Mouse (Mus musculus): Measurements from ENCODE around the gene 4931409K22Rik. TPM values are rescaled to one million over a fixed set of nuclear protein-coding genes. Genes with fewer than 3 reads are reported as not detected.
A peak's percentile ranks its signal among the peaks of the same experiment; 100 is the strongest.

4931409K22Rik gene
- polyA plus RNA-seq, 1 experiment from 2014 or later = 0.13 TPM

GRCm38 (mm10) chr5:24536511-24536910 is 20.1 kb downstream of the 4931409K22Rik start:
- 79% methylated on average over 5 of the region's 5 CpGs for WGBS
- ATAC-seq = no peak
- H3K4me1 ChIP-seq (ENCODE audit: control insufficient read depth, insufficient read depth, low read depth, low read length) = peaks cover 4% of the 10 kb centered on the region

GRCm38 (mm10) chr5:24535731-24536130 is 20.9 kb downstream of the 4931409K22Rik start:
- no peak overlapping the region for H3K4me2 ChIP-seq (ENCODE audit: low read length)
- WGBS = 73% methylated on average over 3 of the region's 3 CpGs
- H3K4me1 ChIP-seq (ENCODE audit: control insufficient read depth, insufficient read depth, low read depth, low read length) = peaks cover 2% of the 10 kb centered on the region
- peaks cover 2% of the 10 kb centered on the region for H3K27me3 ChIP-seq (replicated peaks; ENCODE audit: control insufficient read depth, insufficient read depth, low read length)
- no peaks in the 10 kb centered on the region for H3K36me3 ChIP-seq (ENCODE audit: control insufficient read depth, insufficient read depth, low read length)
- no peak overlapping the region for H3K4me3 ChIP-seq (ENCODE audit: low read length)
- H3K27ac ChIP-seq (ENCODE audit: low read depth, low read length) = no peak overlapping the region
- no peaks in the 10 kb centered on the region for H3K9me3 ChIP-seq (ENCODE audit: control insufficient read depth, low read length)
- H3K9ac ChIP-seq (ENCODE audit: low read depth, low read length) = no peak overlapping the region
- ATAC-seq = no peak

More at GRCm38 (mm10) chr5:24536511-24536910, 20.1 kb downstream of the 4931409K22Rik start:
- Histone ChIP-seq H3K9me3 (ENCODE audit: control insufficient read depth, low read length) (no peaks in the 10 kb centered on the region), H3K9ac (ENCODE audit: low read depth, low read length) (no peak overlapping the region), H3K4me3 (ENCODE audit: low read length) (no peak overlapping the region), H3K36me3 (ENCODE audit: control insufficient read depth, insufficient read depth, low read length) (no peaks in the 10 kb centered on the region), H3K27ac (ENCODE audit: low read depth, low read length) (no peak overlapping the region), H3K4me2 (ENCODE audit: low read length) (no peak overlapping the region), H3K27me3 (replicated peaks; ENCODE audit: control insufficient read depth, insufficient read depth, low read length) (peaks cover 2% of the 10 kb centered on the region)

DNA sequence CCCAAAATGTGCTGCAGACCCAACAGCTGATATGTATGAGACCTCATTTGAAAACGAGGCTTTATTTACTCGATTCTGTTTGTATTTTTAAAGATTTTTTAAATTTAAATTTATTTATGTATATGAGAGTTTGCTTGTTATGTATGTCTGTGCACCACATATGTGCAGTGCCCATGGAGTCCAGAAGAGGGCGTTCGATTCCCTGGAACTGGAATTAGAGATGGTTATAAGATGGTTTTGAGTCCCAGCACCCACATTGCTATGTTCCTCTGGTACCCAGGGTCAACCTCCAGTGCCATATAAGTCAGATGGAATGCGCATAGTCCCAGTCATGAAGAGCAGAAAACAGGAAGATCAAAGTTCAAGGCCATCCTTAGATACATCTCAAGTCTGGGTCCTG is 22.3 kb downstream of the 4931409K22Rik start:
- Histone ChIP-seq H3K4me2 (ENCODE audit: low read length) (no peak overlapping the region), H3K4me3 (ENCODE audit: low read length) (no peak overlapping the region), H3K9me3 (ENCODE audit: control insufficient read depth, low read length) (no peaks in the 10 kb centered on the region), H3K27ac (ENCODE audit: low read depth, low read length) (no peak overlapping the region), H3K9ac (ENCODE audit: low read depth, low read length) (no peak overlapping the region), H3K4me1 (ENCODE audit: control insufficient read depth, insufficient read depth, low read depth, low read length) (no peaks in the 10 kb centered on the region; the same call in 1 of the 2 replicates), H3K36me3 (ENCODE audit: control insufficient read depth, insufficient read depth, low read length) (no peaks in the 10 kb centered on the region), H3K27me3 (replicated peaks; ENCODE audit: control insufficient read depth, insufficient read depth, low read length) (peaks cover 7% of the 10 kb centered on the region)
- 57% methylated on average over 5 of the region's 5 CpGs for WGBS
- no peak for ATAC-seq

- ATAC-seq = no peak
- Histone ChIP-seq H3K9ac (ENCODE audit: low read depth, low read length) (no peak overlapping the region), H3K4me1 (ENCODE audit: control insufficient read depth, insufficient read depth, low read depth, low read length) (no peaks in the 10 kb centered on the region; the same call in 1 of the 2 replicates), H3K4me3 (ENCODE audit: low read length) (no peak overlapping the region), H3K27me3 (replicated peaks; ENCODE audit: control insufficient read depth, insufficient read depth, low read length) (peaks cover 16% of the 10 kb centered on the region), H3K9me3 (ENCODE audit: control insufficient read depth, low read length) (no peaks in the 10 kb centered on the region), H3K4me2 (ENCODE audit: low read length) (no peak overlapping the region), H3K36me3 (ENCODE audit: control insufficient read depth, insufficient read depth, low read length) (no peaks in the 10 kb centered on the region), H3K27ac (ENCODE audit: low read depth, low read length) (no peak overlapping the region)
- WGBS = 54% methylated on average over 11 of the region's 11 CpGs
Measured at GRCm38 (mm10) chr5:24533391-24533790, 23.2 kb downstream of the 4931409K22Rik start.

GRCm38 (mm10) chr5:24530042-24530689 is 26.4 kb downstream of the 4931409K22Rik start:
- H3K9me3 ChIP-seq (ENCODE audit: control insufficient read depth, low read length) = no peaks in the 10 kb centered on the region
- WGBS = 20% methylated on average over 24 of the region's 24 CpGs
- H3K9ac ChIP-seq (ENCODE audit: low read depth, low read length) = no peak overlapping the region; the same call in 1 of the 2 replicates
- peaks cover 13% of the 10 kb centered on the region for H3K4me1 ChIP-seq (ENCODE audit: control insufficient read depth, insufficient read depth, low read depth, low read length)
- no peak overlapping the region for H3K4me3 ChIP-seq (ENCODE audit: low read length)
- peaks cover 24% of the 10 kb centered on the region for H3K27me3 ChIP-seq (replicated peaks; ENCODE audit: control insufficient read depth, insufficient read depth, low read length)
- no peak overlapping the region for H3K27ac ChIP-seq (ENCODE audit: low read depth, low read length)
- peak; percentile 75 for ATAC-seq
- no peak overlapping the region for H3K4me2 ChIP-seq (ENCODE audit: low read length)
- no peaks in the 10 kb centered on the region for H3K36me3 ChIP-seq (ENCODE audit: control insufficient read depth, insufficient read depth, low read length)

DNA sequence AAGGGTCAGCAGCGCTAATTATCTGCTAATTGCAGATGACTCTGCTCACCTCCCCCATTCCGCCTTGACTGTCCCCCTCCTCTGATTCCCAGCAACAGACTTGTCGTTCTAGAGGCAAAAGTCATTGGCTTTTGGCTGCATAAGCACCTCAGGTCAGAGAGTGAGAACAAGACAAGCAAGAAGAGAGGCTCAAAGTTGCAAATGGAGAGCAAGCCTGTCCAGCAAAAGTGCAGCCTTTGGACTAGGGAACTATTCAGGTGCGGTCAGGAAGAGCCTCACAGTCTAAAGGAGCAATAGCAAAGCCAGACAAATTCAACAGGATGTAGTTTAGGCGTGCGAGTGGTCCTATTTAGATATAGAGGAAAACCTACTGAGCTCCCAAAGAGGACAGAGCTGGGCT is 28.8 kb downstream of the 4931409K22Rik start:
- Histone ChIP-seq H3K4me1 (ENCODE audit: control insufficient read depth, insufficient read depth, low read depth, low read length) (peaks cover 13% of the 10 kb centered on the region), H3K4me2 (ENCODE audit: low read length) (no peak overlapping the region), H3K9ac (ENCODE audit: low read depth, low read length) (no peak overlapping the region), H3K27me3 (replicated peaks; ENCODE audit: control insufficient read depth, insufficient read depth, low read length) (peaks cover 34% of the 10 kb centered on the region), H3K27ac (ENCODE audit: low read depth, low read length) (no peak overlapping the region), H3K9me3 (ENCODE audit: control insufficient read depth, low read length) (no peaks in the 10 kb centered on the region), H3K4me3 (ENCODE audit: low read length) (no peak overlapping the region), H3K36me3 (ENCODE audit: control insufficient read depth, insufficient read depth, low read length) (no peaks in the 10 kb centered on the region)
- WGBS = 17% methylated on average over 6 of the region's 6 CpGs
- ATAC-seq = no peak

DNA sequence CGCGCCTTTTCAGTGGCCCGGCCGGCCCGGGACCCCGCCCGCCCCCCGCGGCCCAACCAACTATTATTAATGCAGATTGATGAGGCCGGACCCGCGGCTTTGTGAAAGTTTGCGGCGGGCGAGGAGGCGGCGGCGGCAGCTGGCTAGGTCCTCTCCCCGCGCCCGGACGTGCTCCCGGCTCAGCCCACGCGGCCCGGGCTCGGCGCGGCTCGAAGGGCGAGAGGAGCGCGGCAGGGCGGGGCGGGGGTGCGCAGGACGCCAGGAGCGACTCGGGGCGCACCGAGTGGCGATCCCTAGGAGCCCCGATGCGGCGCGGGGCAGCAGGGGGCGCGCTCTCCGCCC is 29.7 kb downstream of the 4931409K22Rik start, which contains the start of gene Gbx1:
Gene Gbx1, minus strand, starts transcription at position 314 of the 342 bp plus-strand sequence.
- Histone ChIP-seq H3K36me3 (ENCODE audit: control insufficient read depth, insufficient read depth, low read length) (no peaks in the 10 kb centered on the region), H3K27ac (ENCODE audit: low read depth, low read length) (no peak within 1 kb of the TSS), H3K4me2 (ENCODE audit: low read length) (peak within 1 kb of the TSS; percentile 97), H3K4me3 (ENCODE audit: low read length) (peak within 1 kb of the TSS; percentile 57), H3K9ac (ENCODE audit: low read depth, low read length) (peak within 1 kb of the TSS; percentile 59), H3K4me1 (ENCODE audit: control insufficient read depth, insufficient read depth, low read depth, low read length) (peaks cover 13% of the 10 kb centered on the region), H3K9me3 (ENCODE audit: control insufficient read depth, low read length) (no peaks in the 10 kb centered on the region), H3K27me3 (replicated peaks; ENCODE audit: control insufficient read depth, insufficient read depth, low read length) (peaks cover 37% of the 10 kb centered on the region)
- no peak for ATAC-seq
- under 1% methylated on average over 31 of the region's 49 CpGs for WGBS

GRCm38 (mm10) chr5:24526190-24526888 is 30.3 kb downstream of the 4931409K22Rik start:
- H3K27ac ChIP-seq (ENCODE audit: low read depth, low read length) = no peak overlapping the region

DNA sequence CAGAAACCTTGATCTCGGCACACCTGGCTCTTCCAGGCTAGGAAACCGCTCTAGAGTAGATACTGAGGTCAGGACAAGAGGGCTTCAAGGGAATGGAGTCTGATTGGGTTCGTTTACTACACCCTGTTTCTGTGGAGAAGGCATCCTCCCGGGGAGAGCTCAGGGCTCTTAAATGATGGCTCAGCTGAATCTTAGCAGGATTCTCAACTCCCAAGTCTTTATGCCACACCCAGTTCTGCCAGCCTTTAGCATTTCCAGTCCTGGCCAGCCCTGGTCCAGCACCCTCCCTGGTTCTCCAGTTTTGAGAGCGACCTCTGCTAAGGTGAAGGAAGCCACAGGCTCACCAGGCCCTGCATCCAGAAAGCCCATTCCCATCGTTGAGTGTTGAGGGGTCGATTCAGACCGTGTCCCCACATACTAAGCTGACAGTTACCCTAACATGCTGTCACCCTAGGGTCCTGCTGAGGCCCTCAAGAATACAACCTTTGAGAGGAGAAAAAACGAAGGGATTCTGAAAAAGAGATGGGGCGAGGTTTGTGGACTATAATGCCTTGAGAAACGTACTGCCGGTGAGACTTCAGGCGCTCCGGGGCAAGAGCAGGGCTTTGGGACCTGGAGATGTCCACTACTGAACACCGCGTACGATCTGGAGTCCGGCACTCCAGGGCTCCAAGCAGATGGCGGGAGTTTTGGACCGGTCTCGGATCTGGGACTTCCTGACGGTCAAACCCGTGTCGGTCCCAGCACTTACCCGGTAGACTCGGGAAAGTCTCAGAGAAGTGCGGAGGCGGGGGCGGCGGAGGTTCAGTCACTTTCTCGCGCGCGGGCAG is 31.0 kb downstream of the 4931409K22Rik start:
- no peak for ATAC-seq
- Histone ChIP-seq H3K4me2 (ENCODE audit: low read length) (peak overlapping the region; percentile 97), H3K27me3 (replicated peaks; ENCODE audit: control insufficient read depth, insufficient read depth, low read length) (peaks cover 37% of the 10 kb centered on the region), H3K4me3 (ENCODE audit: low read length) (peak overlapping the region; percentile 57), H3K9me3 (ENCODE audit: control insufficient read depth, low read length) (no peaks in the 10 kb centered on the region), H3K36me3 (ENCODE audit: control insufficient read depth, insufficient read depth, low read length) (no peaks in the 10 kb centered on the region), H3K9ac (ENCODE audit: low read depth, low read length) (peak overlapping the region; percentile 59), H3K27ac (ENCODE audit: low read depth, low read length) (no peak overlapping the region), H3K4me1 (ENCODE audit: control insufficient read depth, insufficient read depth, low read depth, low read length) (peaks cover 13% of the 10 kb centered on the region)
- WGBS = 4% methylated on average over 34 of the region's 34 CpGs

More at GRCm38 (mm10) chr5:24526190-24526888, 30.3 kb downstream of the 4931409K22Rik start:
- ATAC-seq = no peak
- Histone ChIP-seq H3K4me2 (ENCODE audit: low read length) (peak overlapping the region; percentile 97), H3K36me3 (ENCODE audit: control insufficient read depth, insufficient read depth, low read length) (no peaks in the 10 kb centered on the region), H3K9me3 (ENCODE audit: control insufficient read depth, low read length) (no peaks in the 10 kb centered on the region), H3K27me3 (replicated peaks; ENCODE audit: control insufficient read depth, insufficient read depth, low read length) (peaks cover 37% of the 10 kb centered on the region), H3K9ac (ENCODE audit: low read depth, low read length) (peak overlapping the region; percentile 59), H3K4me3 (ENCODE audit: low read length) (peak overlapping the region; percentile 57), H3K4me1 (ENCODE audit: control insufficient read depth, insufficient read depth, low read depth, low read length) (peaks cover 13% of the 10 kb centered on the region)
- WGBS = under 1% methylated on average over 63 of the region's 109 CpGs
